Mouse (Mus musculus) lung, embryonic 16.5 days (tissue): ENCODE data around the gene Lrrc34. TPM values are rescaled to one million over a fixed set of nuclear protein-coding genes. Genes with fewer than 3 reads are reported as not detected.

ENCODE experiments used
- ATAC-seq: fragments of 200-750 bp; cut with Nextera tagmentation; 2 replicates; pipeline ENCODE4 v1.8.0; 2017; ENCODE audit warnings: low read depth, mild to moderate bottlenecking, moderate library complexity
- H3K27ac ChIP-seq: fragments of 300-500 bp; sonication (generic); 2 replicates; pipeline ENCODE4 v1.5.1; 2014; ENCODE audit warnings: mild to moderate bottlenecking, control low read depth, low read length
- H3K27me3 ChIP-seq: fragments of 300-500 bp; sonication (generic); 2 replicates; pipeline ENCODE4 v1.6.1; 2014; ENCODE audit warnings: low read depth, low read length, mixed read lengths; ENCODE audit not compliant: control insufficient read depth, insufficient read depth
- H3K36me3 ChIP-seq: fragments of 300-500 bp; sonication (generic); 2 replicates; pipeline ENCODE4 v1.6.1; 2014; ENCODE audit warnings: low read length; ENCODE audit not compliant: control insufficient read depth, insufficient read depth
- H3K4me1 ChIP-seq: fragments of 300-500 bp; sonication (generic); replicated peaks from 2 replicates; pipeline ENCODE4 v1.6.1; 2014; ENCODE audit warnings: low read length, mixed read lengths; ENCODE audit not compliant: control insufficient read depth, insufficient read depth
- H3K4me2 ChIP-seq: fragments of 300-500 bp; sonication (generic); 2 replicates; pipeline ENCODE4 v1.6.1; 2014; ENCODE audit warnings: low read depth, low read length, control low read depth
- H3K4me3 ChIP-seq: fragments of 300-500 bp; sonication (generic); 2 replicates; pipeline ENCODE4 v1.5.1; 2014; ENCODE audit warnings: mild to moderate bottlenecking, low read length, control low read depth
- H3K9ac ChIP-seq: fragments of 300-500 bp; sonication (generic); 2 replicates; pipeline ENCODE4 v1.6.1; 2014; ENCODE audit warnings: low read length, control low read depth
- H3K9me3 ChIP-seq: fragments of 300-500 bp; sonication (generic); 2 replicates; pipeline ENCODE4 v1.6.1; 2016; ENCODE audit warnings: low read length; ENCODE audit not compliant: control insufficient read depth
- WGBS: fragments of 180-500 bp; shearing (Covaris S2); extraction: QIAGEN DNeasy Blood & Tissue Kit; methylation state at CpG from one replicate; pipeline ENCODE4 v1.1.7; 2014; 5-methylcytosine and 5-hydroxymethylcytosine counted together
- polyA plus RNA-seq: library from polyadenylated mRNA; unstranded; fragments of >200 nt; fragmentation: Nextera tagmentation; extraction: Ambion mirVana; gene quantifications from 2 replicates; pipeline ENCODE4 v1.2.1, GENCODE M21; 2015

Lrrc34 gene
- polyA plus RNA-seq, 1 experiment from 2014 or later, result 6.4 TPM

DNA sequence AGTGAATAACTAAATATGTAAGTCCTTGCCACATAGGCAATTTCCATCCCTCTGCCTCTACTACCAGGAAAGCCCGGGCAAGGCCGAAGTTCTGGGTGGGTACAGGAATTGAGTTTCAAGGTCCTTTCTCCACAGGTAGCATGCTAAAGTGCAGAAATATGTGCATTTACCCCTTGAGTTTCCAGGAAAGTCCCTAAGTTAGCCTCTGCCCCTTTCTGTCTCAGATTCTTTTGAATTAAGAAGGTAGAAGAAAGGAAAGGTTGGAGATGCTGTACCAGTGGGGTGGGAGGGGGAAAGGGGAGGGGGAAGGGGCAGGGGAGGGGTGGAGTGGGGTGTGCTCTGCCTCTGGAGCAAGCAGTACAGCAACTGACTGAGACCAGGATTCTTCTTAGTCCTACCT, 797 bp upstream of the Lrrc34 start:
- Histone ChIP-seq H3K9me3 (no peaks in the 10 kb centered on the region), H3K36me3 (no peaks in the 10 kb centered on the region), H3K4me3 (no peak overlapping the region), H3K27ac (no peak overlapping the region), H3K4me1 (peaks cover 10% of the 10 kb centered on the region; the same call in 1 of the 2 replicates), H3K4me2 (no peak overlapping the region), H3K9ac (no peak overlapping the region), H3K27me3 (peaks cover 17% of the 10 kb centered on the region)
- 88% methylated on average over 2 of the region's 2 CpGs for WGBS
- no peak for ATAC-seq

GRCm38 (mm10) chr3:30646761-30647160, 908 bp downstream of the Lrrc34 start:
- Histone ChIP-seq H3K9ac (no peak overlapping the region), H3K4me1 (peaks cover 10% of the 10 kb centered on the region; the same call in 1 of the 2 replicates), H3K4me2 (no peak overlapping the region), H3K27me3 (peaks cover 17% of the 10 kb centered on the region), H3K27ac (no peak overlapping the region), H3K36me3 (no peaks in the 10 kb centered on the region), H3K9me3 (no peaks in the 10 kb centered on the region), H3K4me3 (no peak overlapping the region)
- no peak for ATAC-seq
- 51% methylated on average over 8 of the region's 8 CpGs for WGBS

- no peak within 1 kb of the TSS for H3K27ac ChIP-seq
- WGBS, result 60% methylated on average over 2 of the region's 2 CpGs
- ATAC-seq, result no peak
- H3K4me1 ChIP-seq, result peaks cover 5% of the 10 kb centered on the region; the same call in 1 of the 2 replicates
- H3K9ac ChIP-seq, result no peak within 1 kb of the TSS
- peaks cover 3% of the 10 kb centered on the region; the same call in 1 of the 2 replicates for H3K27me3 ChIP-seq
- H3K4me2 ChIP-seq, result no peak within 1 kb of the TSS
- no peaks in the 10 kb centered on the region for H3K36me3 ChIP-seq
- no peak within 1 kb of the TSS for H3K4me3 ChIP-seq
- no peaks in the 10 kb centered on the region for H3K9me3 ChIP-seq
These were observed 3.5 kb downstream of the Lrrc34 start, which contains the start of gene Lrriq4 for GRCm38 (mm10) chr3:30644207-30644606. TSS of gene Lrriq4 (plus strand) at chr3:30644507.

GRCm38 (mm10) chr3:30635629-30636028, 12.0 kb downstream of the Lrrc34 start:
- Histone ChIP-seq H3K4me1 (no peaks in the 10 kb centered on the region), H3K27me3 (no peaks in the 10 kb centered on the region), H3K36me3 (no peaks in the 10 kb centered on the region), H3K9me3 (no peaks in the 10 kb centered on the region), H3K27ac (no peak overlapping the region), H3K9ac (no peak overlapping the region), H3K4me3 (no peak overlapping the region), H3K4me2 (no peak overlapping the region)
- 69% methylated on average over 4 of the region's 4 CpGs for WGBS
- ATAC-seq, result no peak

DNA sequence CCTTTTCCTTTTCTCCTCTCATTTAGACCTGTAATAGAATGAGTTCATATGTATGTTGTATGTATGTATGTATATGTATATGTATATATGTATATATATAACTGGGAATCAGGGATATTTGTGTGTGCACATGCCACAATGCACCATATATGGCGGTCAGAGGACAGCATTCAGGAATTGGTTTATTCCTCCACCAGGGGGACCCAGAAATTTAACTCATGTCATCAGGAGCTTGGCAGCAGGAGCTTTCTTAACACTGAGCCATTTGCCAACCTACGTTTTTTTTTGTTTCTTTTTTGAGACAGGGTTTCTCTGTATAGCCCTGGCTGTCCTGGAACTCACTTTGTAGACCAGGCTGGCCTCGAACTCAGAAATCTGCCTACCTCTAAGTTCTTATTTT, 14.0 kb downstream of the Lrrc34 start:
- Histone ChIP-seq H3K27ac (no peak overlapping the region), H3K4me3 (no peak overlapping the region), H3K27me3 (no peaks in the 10 kb centered on the region), H3K36me3 (no peaks in the 10 kb centered on the region), H3K4me1 (no peaks in the 10 kb centered on the region), H3K9me3 (no peaks in the 10 kb centered on the region), H3K4me2 (no peak overlapping the region), H3K9ac (no peak overlapping the region)
- ATAC-seq, result no peak
- WGBS, result 51% methylated on average over 3 of the region's 3 CpGs

- Histone ChIP-seq H3K4me2 (no peak overlapping the region), H3K36me3 (peaks cover 21% of the 10 kb centered on the region), H3K9me3 (no peaks in the 10 kb centered on the region), H3K4me1 (no peaks in the 10 kb centered on the region), H3K27ac (no peak overlapping the region), H3K27me3 (no peaks in the 10 kb centered on the region), H3K4me3 (no peak overlapping the region), H3K9ac (no peak overlapping the region)
- ATAC-seq, result no peak
- WGBS, result 52% methylated on average over 8 of the region's 8 CpGs
These were observed 27.5 kb downstream of the Lrrc34 start for GRCm38 (mm10) chr3:30620132-30620531.

DNA sequence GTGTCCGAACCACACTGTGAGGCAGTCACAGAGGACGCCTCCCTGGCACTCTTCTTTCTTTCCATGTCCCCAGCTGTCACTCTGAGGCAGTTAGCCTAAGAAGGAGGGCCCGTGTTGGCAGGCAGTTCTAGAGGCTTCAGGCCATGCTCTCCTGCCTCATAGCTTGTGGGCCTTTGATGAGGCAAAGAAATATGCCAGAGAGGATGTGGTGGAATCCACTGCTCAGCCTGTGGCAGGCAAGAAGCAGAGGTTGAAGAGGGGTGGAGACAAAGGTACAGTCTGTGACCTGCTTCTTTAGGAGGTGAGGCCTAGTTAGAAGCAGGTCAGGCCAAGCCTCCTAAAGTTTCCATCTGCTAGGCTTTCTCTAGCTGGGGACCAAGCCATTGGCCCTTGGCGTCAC, 36.7 kb downstream of the Lrrc34 start:
- Histone ChIP-seq H3K9me3 (no peaks in the 10 kb centered on the region), H3K9ac (no peak overlapping the region), H3K4me1 (no peaks in the 10 kb centered on the region), H3K4me2 (no peak overlapping the region), H3K4me3 (no peak overlapping the region), H3K27ac (no peak overlapping the region), H3K36me3 (peaks cover 42% of the 10 kb centered on the region), H3K27me3 (no peaks in the 10 kb centered on the region)
- no peak for ATAC-seq
- 82% methylated on average over 4 of the region's 4 CpGs for WGBS

DNA sequence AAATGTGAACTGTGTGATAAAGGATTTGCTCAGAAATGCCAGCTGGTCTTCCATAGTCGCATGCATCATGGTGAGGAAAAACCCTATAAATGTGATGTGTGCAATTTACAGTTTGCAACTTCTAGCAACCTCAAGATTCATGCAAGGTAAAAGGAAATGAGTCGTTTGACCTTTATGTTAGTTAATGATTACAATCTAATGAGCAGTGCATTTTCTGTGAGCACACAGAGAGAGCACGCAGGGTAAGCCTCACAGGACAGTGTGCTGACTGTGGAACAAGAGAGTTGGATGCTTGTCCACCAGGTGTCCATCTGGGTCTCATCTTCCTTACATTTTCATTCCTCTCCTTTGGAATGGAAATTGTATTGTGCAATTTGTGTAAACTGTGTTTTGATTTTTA, 38.7 kb downstream of the Lrrc34 start:
- Histone ChIP-seq H3K36me3 (peaks cover 37% of the 10 kb centered on the region), H3K4me3 (no peak overlapping the region), H3K9ac (no peak overlapping the region), H3K4me2 (no peak overlapping the region), H3K9me3 (no peaks in the 10 kb centered on the region), H3K4me1 (no peaks in the 10 kb centered on the region), H3K27ac (no peak overlapping the region), H3K27me3 (no peaks in the 10 kb centered on the region)
- 76% methylated on average over 3 of the region's 3 CpGs for WGBS
- ATAC-seq, result no peak

DNA sequence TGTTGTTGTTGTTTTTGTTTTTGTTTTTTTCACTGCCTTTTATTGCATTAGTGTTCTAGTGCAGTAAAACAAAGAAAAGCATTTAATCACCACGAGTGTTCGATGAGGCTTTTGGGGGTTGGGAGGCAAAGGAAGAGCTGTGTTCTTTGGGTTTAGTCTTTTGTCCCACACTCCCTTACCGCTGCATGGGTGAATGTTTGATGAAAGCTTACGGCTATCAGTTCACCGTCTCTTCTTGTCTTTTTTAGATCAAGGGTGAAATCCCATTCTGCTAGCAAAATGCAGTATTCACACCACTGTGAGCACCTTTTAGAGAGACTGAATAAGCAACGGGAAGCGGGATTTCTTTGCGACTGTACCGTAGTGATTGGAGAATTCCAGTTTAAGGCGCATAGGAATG, 44.4 kb downstream of the Lrrc34 start:
- peak overlapping the region; percentile 53 for H3K4me2 ChIP-seq
- peak overlapping the region; percentile 92 for H3K9ac ChIP-seq
- peaks cover 6% of the 10 kb centered on the region for H3K36me3 ChIP-seq
- no peak for ATAC-seq
- 33% methylated on average over 10 of the region's 10 CpGs for WGBS
- no peaks in the 10 kb centered on the region for H3K9me3 ChIP-seq
- peaks cover 3% of the 10 kb centered on the region; the same call in 1 of the 2 replicates for H3K27me3 ChIP-seq
- H3K27ac ChIP-seq, result no peak overlapping the region
- H3K4me3 ChIP-seq, result peak overlapping the region; percentile 85
- H3K4me1 ChIP-seq, result peaks cover 12% of the 10 kb centered on the region

DNA sequence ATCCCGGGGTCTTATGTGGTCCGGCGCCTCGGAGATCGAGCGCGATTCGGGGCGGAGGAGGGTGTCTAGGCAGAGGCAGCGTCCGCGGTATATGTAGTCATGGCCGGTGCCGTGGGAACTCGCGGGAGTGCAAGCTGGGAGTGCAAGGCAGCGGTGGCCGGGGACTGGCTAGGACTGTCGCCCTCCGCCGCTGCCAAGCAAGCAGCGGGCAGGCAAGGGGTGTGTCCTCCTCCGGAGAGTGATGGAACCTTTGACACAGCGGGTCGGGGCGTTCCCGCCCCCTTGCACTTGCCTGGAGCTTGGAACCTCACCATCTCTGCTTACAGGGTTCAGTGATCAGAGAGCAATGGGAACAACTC, 45.0 kb downstream of the Lrrc34 start:
- Histone ChIP-seq H3K36me3 (peaks cover 4% of the 10 kb centered on the region), H3K27me3 (peaks cover 3% of the 10 kb centered on the region; the same call in 1 of the 2 replicates), H3K9ac (peak overlapping the region; percentile 92), H3K27ac (peak overlapping the region; percentile 94), H3K4me2 (peak overlapping the region; percentile 53), H3K4me1 (peaks cover 12% of the 10 kb centered on the region), H3K9me3 (no peaks in the 10 kb centered on the region), H3K4me3 (peak overlapping the region; percentile 85)
- ATAC-seq, result peak; percentile 59
- under 1% methylated on average over 25 of the region's 27 CpGs for WGBS
